Comparison of ENCODE assay signal across 17 mouse cellular contexts in the genomic region with DNA sequence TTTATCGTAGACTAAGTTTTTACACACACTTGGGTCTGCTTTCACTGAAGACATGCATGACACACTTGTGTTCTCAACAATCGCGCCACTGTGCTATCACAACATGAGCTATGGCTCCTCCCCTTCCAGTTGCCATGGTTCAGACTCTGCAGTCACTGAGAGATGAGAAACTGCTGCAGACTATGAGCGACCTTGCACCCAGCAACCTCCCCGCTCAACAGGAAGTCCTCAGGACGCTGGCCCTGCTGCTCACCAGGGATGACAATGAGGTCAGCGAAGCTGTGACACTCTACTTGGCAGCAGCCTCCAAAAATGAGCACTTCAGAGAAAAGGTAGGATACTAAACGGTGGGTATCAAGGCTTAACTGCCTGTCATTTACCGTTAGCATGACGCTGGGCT. TPM values are rescaled to one million over a fixed set of nuclear protein-coding genes. Genes with fewer than 3 reads are reported as not detected.
A peak's percentile ranks its signal among the peaks of the same experiment; 100 is the strongest.
DNase-seq lines count a peak whose midpoint lies in the region; ATAC-seq lines count a peak whose summit lies in the region.
"Had no signal": no experiment of that assay in that cellular context is flagged by ENCODE, and none has a peak within 500 bp of the region (broad histone marks: within the 10 kb centered on the region; RNA-seq: fewer than 3 reads in every experiment).

No protein-coding gene starts in this region.

- DNase-seq in kidney, postnatal 25 days, result peak; percentile 8 to 48
- DNase-seq in kidney, adult 8-10 months, result no peak
- peak; percentile 77 to 86 for DNase-seq in adrenal gland, adult (ENCODE audit: inconsistent age in 2 of 2, low spot score in 1 of 2)
- peak; percentile 60 for DNase-seq in adrenal gland, postnatal 10 days
- peak; percentile 61 to 79 for DNase-seq in natural killer cell, adult 2 months (ENCODE audit: low spot score in 2 of 2)
- DNase-seq in embryo, embryonic 11 days, result no peak
- DNase-seq: cerebellum, adult 2 months; gastrocnemius, adult 2 months; liver, embryonic 13.5 days; lung, adult 2 months; lung, postnatal 14 days had no signal

- no peak for ATAC-seq in granulocyte monocyte progenitor cell, adult 5-6 weeks (replicated peaks; ENCODE audit: poor library complexity, severe bottlenecking)
- ATAC-seq: forebrain, embryonic 14.5 days; midbrain, embryonic 13.5 days had no signal

RNA-seq across cellular contexts. Expression of a gene that starts 19.5 kb away (rescaled TPM):
- total RNA-seq in adrenal gland, postnatal 10 days (2021), result not detected
- not detected in 2 replicates for total RNA-seq in granulocyte monocyte progenitor cell, adult 5-6 weeks (2014; fragmentation: Nextera tagmentation)
- not detected in 2 replicates for total RNA-seq in granulocyte monocyte progenitor cell, adult 5-6 weeks (2017)
- total RNA-seq: gastrocnemius, adult 2 months; gastrocnemius, postnatal 4 days; hematopoietic stem cell, adult 5-6 weeks; megakaryocyte progenitor cell, adult 5-6 weeks had no signal

RNA-seq across cellular contexts. Expression of a gene that starts 40.2 kb away (rescaled TPM):
- total RNA-seq in adrenal gland, postnatal 10 days (2021), result 10 to 100 TPM; 19.9 to 31.3 TPM
- 148 and 183 TPM in 2 replicates for total RNA-seq in granulocyte monocyte progenitor cell, adult 5-6 weeks (2014; fragmentation: Nextera tagmentation)
- 214 and 286 TPM in 2 replicates for total RNA-seq in granulocyte monocyte progenitor cell, adult 5-6 weeks (2017)

Comparison
In these comparisons a context has a peak if more than half of its experiments do, and no peak if none do; other contexts are left out.
1. DNase-seq: peak in kidney, postnatal 25 days (2 of 2), adrenal gland, adult (2 of 2), adrenal gland, postnatal 10 days (single experiment) and natural killer cell, adult 2 months (2 of 2); none in kidney, adult 8-10 months (0 of 2) and embryo, embryonic 11 days (single experiment).
2. RNA of a gene that starts 40.2 kb away (total RNA-seq): 148 to 286 TPM in granulocyte monocyte progenitor cell, adult 5-6 weeks; 19.9 to 31.3 TPM in adrenal gland, postnatal 10 days; every median in the first group is over 4 times any median in the second.